Mouse (Mus musculus) stomach, embryonic 14.5 days (tissue): Measurements from ENCODE around the gene 1110051M20Rik. TPM values are rescaled to one million over a fixed set of nuclear protein-coding genes. Genes with fewer than 3 reads are reported as not detected.

Experiments used
- ATAC-seq: fragments of 200-750 bp; cut with Nextera tagmentation; 2 replicates; pipeline ENCODE4 v1.8.0; 2017; ENCODE audit warnings: low read depth, moderate TSS enrichment; ENCODE audit not compliant: insufficient number of reproducible peaks, insufficient read depth, low FRiP score
- H3K27ac ChIP-seq: fragments of 300-500 bp; sonication (generic); 2 replicates; pipeline ENCODE4 v1.5.1; 2014; ENCODE audit warnings: mild to moderate bottlenecking, low read length, moderate library complexity, mixed read lengths
- H3K27me3 ChIP-seq: fragments of 300-500 bp; sonication (generic); 2 replicates; pipeline ENCODE4 v1.6.1; 2014; ENCODE audit warnings: low read length, control low read depth, mixed read lengths; ENCODE audit not compliant: control insufficient read depth, insufficient read depth
- H3K36me3 ChIP-seq: fragments of 300-500 bp; sonication (generic); 2 replicates; pipeline ENCODE4 v1.6.1; 2014; ENCODE audit warnings: mild to moderate bottlenecking, control low read depth, low read length, moderate library complexity, mixed read lengths; ENCODE audit not compliant: control insufficient read depth, insufficient read depth
- H3K4me1 ChIP-seq: fragments of 300-500 bp; sonication (generic); 2 replicates; pipeline ENCODE4 v1.6.1; 2014; ENCODE audit warnings: low read length, control low read depth, mixed read lengths; ENCODE audit not compliant: control insufficient read depth, insufficient read depth
- H3K4me2 ChIP-seq: fragments of 300-500 bp; sonication (generic); replicated peaks from 2 replicates; pipeline ENCODE4 v1.6.1; 2014; ENCODE audit warnings: low read depth, low read length, control low read depth
- H3K4me3 ChIP-seq: fragments of 300-500 bp; sonication (generic); 2 replicates; pipeline ENCODE4 v1.5.1; 2014; ENCODE audit warnings: low read depth, low read length, control low read depth
- H3K9ac ChIP-seq: fragments of 300-500 bp; sonication (generic); replicated peaks from 2 replicates; pipeline ENCODE4 v1.6.1; 2014; ENCODE audit warnings: low read depth, mild to moderate bottlenecking, control low read depth, low read length, moderate library complexity, mixed read lengths
- H3K9me3 ChIP-seq: fragments of 300-500 bp; sonication (generic); 2 replicates; pipeline ENCODE4 v1.6.1; 2016; ENCODE audit warnings: low read depth, low read length, control low read depth; ENCODE audit not compliant: control insufficient read depth
- WGBS: fragments of 180-500 bp; shearing (Covaris S2); extraction: QIAGEN DNeasy Blood & Tissue Kit; methylation state at CpG from one replicate; pipeline ENCODE4 v1.1.7; 2014; 5-methylcytosine and 5-hydroxymethylcytosine counted together
- polyA plus RNA-seq: library from polyadenylated mRNA; unstranded; fragments of >200 nt; fragmentation: Nextera tagmentation; extraction: Ambion mirVana; gene quantifications from 2 replicates; pipeline ENCODE4 v1.2.1, GENCODE M21; 2014

1110051M20Rik gene
- polyA plus RNA-seq, 1 experiment from 2014 or later: 67.1 TPM

DNA sequence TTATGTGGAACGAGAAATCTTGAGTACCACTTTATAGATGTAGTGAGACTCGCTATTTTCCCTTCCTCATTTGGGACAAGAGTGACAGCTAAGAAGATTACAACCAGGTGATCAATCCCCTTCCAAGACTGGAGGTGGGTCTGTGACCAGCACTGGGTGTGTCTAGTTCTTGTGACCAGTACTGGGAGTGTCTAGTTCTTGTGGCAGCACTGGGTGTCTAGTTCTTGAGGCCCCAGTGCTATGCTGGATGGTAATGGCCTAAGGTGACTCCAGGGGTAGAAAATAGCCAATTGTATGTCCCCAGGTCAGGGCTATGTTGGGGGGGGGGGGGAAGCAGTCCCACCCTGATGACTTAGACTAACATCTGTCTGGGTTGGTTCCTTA, 165.1 kb downstream of the 1110051M20Rik start:
- 67% methylated on average over 2 of the region's 2 CpGs for WGBS
- Histone ChIP-seq H3K9ac (no peak overlapping the region), H3K4me3 (no peak overlapping the region), H3K36me3 (peaks cover 22% of the 10 kb centered on the region), H3K4me2 (no peak overlapping the region), H3K27me3 (no peaks in the 10 kb centered on the region), H3K4me1 (no peaks in the 10 kb centered on the region), H3K9me3 (no peaks in the 10 kb centered on the region), H3K27ac (no peak overlapping the region)
- ATAC-seq: no peak

DNA sequence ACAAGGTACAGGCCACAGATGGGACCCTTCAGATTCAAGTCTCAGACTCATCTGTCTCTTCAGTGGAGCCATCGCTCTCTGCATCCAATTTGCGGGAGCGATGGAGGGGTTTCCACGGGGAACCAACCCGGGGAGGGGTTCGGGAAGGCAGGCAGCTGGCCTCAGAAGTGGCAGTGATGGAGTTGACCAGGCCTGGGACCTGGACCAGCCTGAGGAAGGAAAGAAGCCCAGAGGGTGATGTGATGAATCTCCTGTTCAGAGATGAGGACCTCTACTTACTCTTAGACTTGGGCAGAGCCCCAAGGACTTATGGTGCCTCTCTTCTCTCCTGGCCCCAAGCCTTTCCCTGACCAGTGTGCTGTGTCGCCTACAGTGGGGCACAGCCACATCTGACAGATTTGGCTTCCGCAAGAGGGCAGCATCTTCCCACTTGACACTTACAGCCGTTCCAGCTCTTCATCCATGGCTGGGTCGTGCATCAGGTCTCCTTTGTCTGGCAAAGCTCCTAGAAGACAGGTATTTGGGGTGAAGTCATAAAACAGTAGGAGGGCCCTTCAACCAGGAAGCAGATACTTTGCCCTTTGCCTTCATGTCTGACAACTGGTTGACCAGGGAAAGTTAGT, 165.6 kb downstream of the 1110051M20Rik start:
- H3K4me1 ChIP-seq: no peaks in the 10 kb centered on the region
- H3K9me3 ChIP-seq: no peaks in the 10 kb centered on the region
- H3K4me2 ChIP-seq: no peak overlapping the region
- H3K27ac ChIP-seq: no peak overlapping the region
- no peak overlapping the region for H3K9ac ChIP-seq
- H3K36me3 ChIP-seq: peaks cover 27% of the 10 kb centered on the region
- H3K27me3 ChIP-seq: no peaks in the 10 kb centered on the region
- peak; percentile 44 for ATAC-seq
- 31% methylated on average over 10 of the region's 10 CpGs for WGBS
- no peak overlapping the region for H3K4me3 ChIP-seq

DNA sequence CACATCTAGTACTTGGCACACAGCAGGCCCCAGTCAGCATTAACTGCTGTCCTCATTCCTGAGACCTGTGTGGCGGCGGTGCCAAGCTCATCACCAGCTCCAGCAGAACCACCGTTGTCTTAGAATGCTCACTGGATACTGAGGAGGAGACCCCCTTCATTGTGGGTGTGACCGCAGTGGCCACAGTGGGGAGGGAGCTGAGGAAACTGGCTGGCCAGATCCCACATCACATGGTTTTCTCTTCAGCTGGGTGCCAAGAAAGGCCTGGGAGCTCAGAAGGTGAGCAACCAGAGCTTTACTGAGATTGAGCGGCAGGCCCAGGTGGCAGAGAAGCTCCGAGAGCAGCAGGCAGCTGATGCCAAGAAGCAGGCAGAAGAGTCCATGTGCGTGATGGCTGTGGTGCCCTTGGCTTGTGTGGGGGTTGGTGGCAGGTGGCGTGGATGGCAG, 174.8 kb downstream of the 1110051M20Rik start:
- 96% methylated on average over 8 of the region's 8 CpGs for WGBS
- H3K9me3 ChIP-seq: no peaks in the 10 kb centered on the region
- H3K4me1 ChIP-seq: peaks cover 4% of the 10 kb centered on the region; the same call in 1 of the 2 replicates
- H3K27ac ChIP-seq: no peak overlapping the region
- H3K36me3 ChIP-seq: peaks cover 75% of the 10 kb centered on the region
- H3K27me3 ChIP-seq: no peaks in the 10 kb centered on the region
- no peak overlapping the region for H3K4me2 ChIP-seq
- no peak for ATAC-seq
- no peak overlapping the region for H3K9ac ChIP-seq
- no peak overlapping the region for H3K4me3 ChIP-seq

DNA sequence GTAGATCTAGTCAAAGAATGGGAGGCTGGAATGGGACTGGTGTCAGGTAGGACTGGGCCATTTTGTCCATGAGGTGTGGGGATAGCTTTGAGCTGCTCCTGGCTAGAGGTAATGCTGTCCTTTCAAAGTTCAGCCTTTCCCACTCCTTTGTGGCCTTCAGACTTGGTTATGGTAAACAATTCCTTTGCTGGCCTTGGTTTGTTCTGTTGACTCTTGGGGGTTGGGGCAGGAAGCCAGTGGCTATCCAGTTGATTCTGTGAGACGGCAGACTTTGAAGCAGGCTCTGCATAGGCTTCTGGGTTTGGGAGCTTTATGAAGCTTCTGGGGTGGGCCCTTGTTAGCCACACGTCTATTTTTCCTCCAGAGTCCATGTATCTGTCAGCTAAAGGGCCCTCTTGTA, 175.8 kb downstream of the 1110051M20Rik start:
- Histone ChIP-seq H3K9me3 (no peaks in the 10 kb centered on the region), H3K27me3 (no peaks in the 10 kb centered on the region), H3K36me3 (peaks cover 67% of the 10 kb centered on the region), H3K4me2 (no peak overlapping the region), H3K27ac (no peak overlapping the region), H3K4me1 (peaks cover 10% of the 10 kb centered on the region; the same call in 1 of the 2 replicates), H3K9ac (no peak overlapping the region), H3K4me3 (no peak overlapping the region)
- 75% methylated on average over 2 of the region's 2 CpGs for WGBS
- no peak for ATAC-seq

GRCm38 (mm10) chr2:91268042-91268441, 176.5 kb downstream of the 1110051M20Rik start:
- Histone ChIP-seq H3K9ac (no peak overlapping the region), H3K4me3 (no peak overlapping the region), H3K27ac (no peak overlapping the region), H3K4me1 (peaks cover 10% of the 10 kb centered on the region; the same call in 1 of the 2 replicates), H3K4me2 (no peak overlapping the region), H3K36me3 (peaks cover 67% of the 10 kb centered on the region), H3K27me3 (no peaks in the 10 kb centered on the region), H3K9me3 (no peaks in the 10 kb centered on the region)
- 95% methylated on average over 3 of the region's 3 CpGs for WGBS
- no peak for ATAC-seq

- ATAC-seq: peak; percentile 99
- no peaks in the 10 kb centered on the region for H3K9me3 ChIP-seq
- H3K9ac ChIP-seq: peak within 1 kb of the TSS; percentile 90
- peak within 1 kb of the TSS; percentile 94 for H3K27ac ChIP-seq
- WGBS: 2% methylated on average over 72 of the region's 72 CpGs
- peaks cover 10% of the 10 kb centered on the region; the same call in 1 of the 2 replicates for H3K4me1 ChIP-seq
- peaks cover 59% of the 10 kb centered on the region for H3K36me3 ChIP-seq
- peak within 1 kb of the TSS; percentile 58 for H3K4me2 ChIP-seq
- H3K27me3 ChIP-seq: no peaks in the 10 kb centered on the region
- H3K4me3 ChIP-seq: peak within 1 kb of the TSS; percentile 87
Observed at GRCm38 (mm10) chr2:91264711-91265681, 179.5 kb downstream of the 1110051M20Rik start, which contains the start of gene Arfgap2. Gene Arfgap2 (plus strand): TSS chr2:91264974.

- peak overlapping the region; percentile 94 for H3K27ac ChIP-seq
- WGBS: 84% methylated on average over 17 of the region's 17 CpGs
- H3K36me3 ChIP-seq: peaks cover 49% of the 10 kb centered on the region
Observed at GRCm38 (mm10) chr2:91263692-91264660, 180.5 kb downstream of the 1110051M20Rik start.

More at GRCm38 (mm10) chr2:91263692-91264660, 180.5 kb downstream of the 1110051M20Rik start:
- no peaks in the 10 kb centered on the region for H3K27me3 ChIP-seq
- peaks cover 10% of the 10 kb centered on the region; the same call in 1 of the 2 replicates for H3K4me1 ChIP-seq
- peak overlapping the region; percentile 87; the same call in 1 of the 2 replicates for H3K4me3 ChIP-seq
- peak overlapping the region; percentile 43 for H3K9ac ChIP-seq
- no peak for ATAC-seq
- peak overlapping the region; percentile 58 for H3K4me2 ChIP-seq
- H3K9me3 ChIP-seq: no peaks in the 10 kb centered on the region
